Mouse (Mus musculus) kidney, embryonic 15.5 days (tissue): ENCODE results near the gene Lnx1. TPM values are rescaled to one million over a fixed set of nuclear protein-coding genes. Genes with fewer than 3 reads are reported as not detected.

Source experiments
- ATAC-seq: fragments of 200-750 bp; cut with Nextera tagmentation; replicated peaks from 2 replicates; pipeline ENCODE4 v1.8.0; 2017; ENCODE audit warnings: moderate TSS enrichment; ENCODE audit not compliant: low FRiP score
- H3K27ac ChIP-seq: fragments of 300-500 bp; sonication (generic); 2 replicates; pipeline ENCODE4 v1.5.1; 2015; ENCODE audit warnings: mild to moderate bottlenecking, inconsistent platforms
- H3K27me3 ChIP-seq: fragments of 300-500 bp; sonication (generic); 2 replicates; pipeline ENCODE4 v1.6.1; 2015; ENCODE audit warnings: inconsistent platforms
- H3K36me3 ChIP-seq: fragments of 300-500 bp; sonication (generic); 2 replicates; pipeline ENCODE4 v1.6.1; 2015; ENCODE audit warnings: inconsistent platforms
- H3K4me1 ChIP-seq: fragments of 300-500 bp; sonication (generic); 2 replicates; pipeline ENCODE4 v1.6.1; 2015; ENCODE audit warnings: inconsistent platforms
- H3K4me2 ChIP-seq: fragments of 300-500 bp; sonication (generic); 2 replicates; pipeline ENCODE4 v1.6.1; 2015; ENCODE audit warnings: moderate library complexity, mild to moderate bottlenecking, inconsistent platforms
- H3K4me3 ChIP-seq: fragments of 300-500 bp; sonication (generic); replicated peaks from 2 replicates; pipeline ENCODE4 v1.5.1; 2015; ENCODE audit warnings: mild to moderate bottlenecking, inconsistent platforms
- H3K9ac ChIP-seq: fragments of 300-500 bp; sonication (generic); 2 replicates; pipeline ENCODE4 v1.6.1; 2015; ENCODE audit warnings: mild to moderate bottlenecking, inconsistent platforms
- H3K9me3 ChIP-seq: fragments of 300-500 bp; sonication (generic); replicated peaks from 2 replicates; pipeline ENCODE4 v1.6.1; 2016; ENCODE audit warnings: inconsistent platforms
- WGBS: fragments of 180-500 bp; shearing (Covaris S2); methylation state at CpG from one replicate; pipeline ENCODE4 v1.1.7; 2015; ENCODE audit warnings: mixed read lengths; 5-methylcytosine and 5-hydroxymethylcytosine counted together
- polyA plus RNA-seq: library from polyadenylated mRNA; unstranded; fragments of >200 nt; fragmentation: Nextera tagmentation; extraction: Ambion mirVana; gene quantifications from 2 replicates; pipeline ENCODE4 v1.2.1, GENCODE M21; 2015

The Lnx1 gene
- polyA plus RNA-seq, 1 experiment from 2014 or later = 2.0 TPM

GRCm38 (mm10) chr5:74618573-74619059 lies 84.1 kb downstream of the Lnx1 start:
- H3K4me3 ChIP-seq = no peak overlapping the region
- 66% methylated on average over 3 of the region's 3 CpGs for WGBS
- no peaks in the 10 kb centered on the region for H3K4me1 ChIP-seq
- H3K9me3 ChIP-seq = no peaks in the 10 kb centered on the region
- ATAC-seq = no peak
- H3K9ac ChIP-seq = no peak overlapping the region
- no peak overlapping the region for H3K27ac ChIP-seq
- no peaks in the 10 kb centered on the region for H3K27me3 ChIP-seq
- H3K4me2 ChIP-seq = no peak overlapping the region
- no peaks in the 10 kb centered on the region for H3K36me3 ChIP-seq

- H3K9ac ChIP-seq = no peak overlapping the region
- H3K4me2 ChIP-seq = no peak overlapping the region
- no peak overlapping the region for H3K4me3 ChIP-seq
- 63% methylated on average over 12 of the region's 13 CpGs for WGBS
- H3K27ac ChIP-seq = no peak overlapping the region
- no peak for ATAC-seq
- H3K9me3 ChIP-seq = no peaks in the 10 kb centered on the region
- H3K27me3 ChIP-seq = no peaks in the 10 kb centered on the region
- no peaks in the 10 kb centered on the region for H3K4me1 ChIP-seq
- no peaks in the 10 kb centered on the region for H3K36me3 ChIP-seq
Observed at GRCm38 (mm10) chr5:74617816-74618572, 84.7 kb downstream of the Lnx1 start.

GRCm38 (mm10) chr5:74613491-74614151 lies 89.1 kb downstream of the Lnx1 start:
- no peaks in the 10 kb centered on the region for H3K27me3 ChIP-seq
- H3K4me1 ChIP-seq = no peaks in the 10 kb centered on the region
- no peak for ATAC-seq
- H3K9ac ChIP-seq = no peak overlapping the region
- no peak overlapping the region for H3K4me3 ChIP-seq
- 47% methylated on average over 18 of the region's 18 CpGs for WGBS
- no peak overlapping the region for H3K27ac ChIP-seq
- no peaks in the 10 kb centered on the region for H3K36me3 ChIP-seq
- H3K9me3 ChIP-seq = no peaks in the 10 kb centered on the region
- no peak overlapping the region for H3K4me2 ChIP-seq

GRCm38 (mm10) chr5:74612713-74613112 lies 90.0 kb downstream of the Lnx1 start:
- 85% methylated on average over 5 of the region's 5 CpGs for WGBS
- ATAC-seq = no peak
- no peaks in the 10 kb centered on the region for H3K9me3 ChIP-seq

GRCm38 (mm10) chr5:74610511-74610910 lies 92.2 kb downstream of the Lnx1 start:
- 73% methylated on average over 10 of the region's 10 CpGs for WGBS
- ATAC-seq = no peak

More at GRCm38 (mm10) chr5:74612713-74613112, 90.0 kb downstream of the Lnx1 start:
- Histone ChIP-seq H3K36me3 (no peaks in the 10 kb centered on the region), H3K4me2 (no peak overlapping the region), H3K9ac (no peak overlapping the region), H3K27ac (no peak overlapping the region), H3K4me3 (no peak overlapping the region), H3K4me1 (no peaks in the 10 kb centered on the region), H3K27me3 (no peaks in the 10 kb centered on the region)

GRCm38 (mm10) chr5:74606213-74606612 lies 96.5 kb downstream of the Lnx1 start:
- Histone ChIP-seq H3K4me2 (no peak overlapping the region), H3K4me1 (0 out of 2 replicates have a peak, but pooled peaks cover 3% of the 10 kb centered on the region), H3K27me3 (no peaks in the 10 kb centered on the region), H3K9me3 (no peaks in the 10 kb centered on the region), H3K27ac (no peak overlapping the region), H3K9ac (no peak overlapping the region), H3K4me3 (no peak overlapping the region), H3K36me3 (no peaks in the 10 kb centered on the region)
- no peak for ATAC-seq
- WGBS = 84% methylated on average over 8 of the region's 8 CpGs

More at GRCm38 (mm10) chr5:74610511-74610910, 92.2 kb downstream of the Lnx1 start:
- Histone ChIP-seq H3K36me3 (no peaks in the 10 kb centered on the region), H3K4me2 (no peak overlapping the region), H3K27me3 (no peaks in the 10 kb centered on the region), H3K27ac (no peak overlapping the region), H3K4me1 (no peaks in the 10 kb centered on the region), H3K9ac (no peak overlapping the region), H3K4me3 (no peak overlapping the region), H3K9me3 (no peaks in the 10 kb centered on the region)

- H3K9me3 ChIP-seq = no peaks in the 10 kb centered on the region
- H3K27me3 ChIP-seq = no peaks in the 10 kb centered on the region
- peaks cover 16% of the 10 kb centered on the region for H3K36me3 ChIP-seq
- no peak overlapping the region for H3K9ac ChIP-seq
- no peak for ATAC-seq
- 77% methylated on average over 4 of the region's 4 CpGs for WGBS
- no peak overlapping the region for H3K4me2 ChIP-seq
- H3K4me1 ChIP-seq = 0 out of 2 replicates have a peak, but pooled peaks cover 3% of the 10 kb centered on the region
- H3K27ac ChIP-seq = no peak overlapping the region
- H3K4me3 ChIP-seq = no peak overlapping the region
Observed at GRCm38 (mm10) chr5:74603306-74603705, 99.4 kb downstream of the Lnx1 start.

GRCm38 (mm10) chr5:74602371-74602770 lies 100.3 kb downstream of the Lnx1 start:
- ATAC-seq = no peak
- Histone ChIP-seq H3K9me3 (no peaks in the 10 kb centered on the region), H3K36me3 (peaks cover 25% of the 10 kb centered on the region), H3K27me3 (no peaks in the 10 kb centered on the region), H3K4me1 (0 out of 2 replicates have a peak, but pooled peaks cover 3% of the 10 kb centered on the region), H3K4me3 (no peak overlapping the region), H3K4me2 (no peak overlapping the region), H3K27ac (no peak overlapping the region), H3K9ac (no peak overlapping the region)
- 68% methylated on average over 10 of the region's 10 CpGs for WGBS

GRCm38 (mm10) chr5:74601965-74602364 lies 100.7 kb downstream of the Lnx1 start:
- no peak for ATAC-seq
- 0 out of 2 replicates have a peak, but pooled peaks cover 3% of the 10 kb centered on the region for H3K4me1 ChIP-seq
- peaks cover 28% of the 10 kb centered on the region for H3K36me3 ChIP-seq
- no peaks in the 10 kb centered on the region for H3K27me3 ChIP-seq
- H3K4me3 ChIP-seq = no peak overlapping the region
- H3K27ac ChIP-seq = 0 out of 2 replicates have a peak overlapping the region, but pooled peaks have one; percentile 32
- WGBS = 56% methylated on average over 6 of the region's 6 CpGs
- H3K9me3 ChIP-seq = no peaks in the 10 kb centered on the region
- no peak overlapping the region for H3K9ac ChIP-seq
- no peak overlapping the region for H3K4me2 ChIP-seq

GRCm38 (mm10) chr5:74601171-74601570 lies 101.5 kb downstream of the Lnx1 start:
- ATAC-seq = no peak
- WGBS = 77% methylated on average over 3 of the region's 3 CpGs

GRCm38 (mm10) chr5:74600010-74600409 lies 102.7 kb downstream of the Lnx1 start:
- Histone ChIP-seq H3K9ac (no peak overlapping the region), H3K36me3 (peaks cover 45% of the 10 kb centered on the region), H3K27ac (no peak overlapping the region), H3K4me3 (no peak overlapping the region), H3K4me1 (0 out of 2 replicates have a peak, but pooled peaks cover 3% of the 10 kb centered on the region), H3K4me2 (no peak overlapping the region), H3K9me3 (no peaks in the 10 kb centered on the region), H3K27me3 (no peaks in the 10 kb centered on the region)
- 79% methylated on average over 5 of the region's 5 CpGs for WGBS
- ATAC-seq = no peak

More at GRCm38 (mm10) chr5:74601171-74601570, 101.5 kb downstream of the Lnx1 start:
- Histone ChIP-seq H3K27ac (no peak overlapping the region), H3K9ac (no peak overlapping the region), H3K4me3 (no peak overlapping the region), H3K4me1 (0 out of 2 replicates have a peak, but pooled peaks cover 3% of the 10 kb centered on the region), H3K27me3 (no peaks in the 10 kb centered on the region), H3K4me2 (no peak overlapping the region), H3K36me3 (peaks cover 35% of the 10 kb centered on the region), H3K9me3 (no peaks in the 10 kb centered on the region)

- Histone ChIP-seq H3K27ac (no peak overlapping the region), H3K36me3 (peaks cover 90% of the 10 kb centered on the region), H3K27me3 (no peaks in the 10 kb centered on the region), H3K4me3 (no peak overlapping the region), H3K9ac (no peak overlapping the region), H3K4me2 (no peak overlapping the region), H3K4me1 (no peaks in the 10 kb centered on the region), H3K9me3 (no peaks in the 10 kb centered on the region)
- no peak for ATAC-seq
- 84% methylated on average over 8 of the region's 8 CpGs for WGBS
Observed at GRCm38 (mm10) chr5:74593147-74593546, 109.6 kb downstream of the Lnx1 start.
